Mouse (Mus musculus) hindbrain, embryonic 12.5 days (tissue): ENCODE measurements around the gene Dcun1d1. TPM values are rescaled to one million over a fixed set of nuclear protein-coding genes. Genes with fewer than 3 reads are reported as not detected.

Source experiments
- ATAC-seq: fragments of 200-750 bp; cut with Nextera tagmentation; 2 replicates; pipeline ENCODE4 v1.8.0; 2017; ENCODE audit warnings: moderate TSS enrichment; ENCODE audit not compliant: low FRiP score
- H3K27ac ChIP-seq: fragments of 300-500 bp; sonication (generic); 2 replicates; pipeline ENCODE4 v1.5.1; 2016; ENCODE audit warnings: mild to moderate bottlenecking
- H3K27me3 ChIP-seq: fragments of 300-500 bp; sonication (generic); 2 replicates; pipeline ENCODE4 v1.6.1; 2016; ENCODE audit warnings: mild to moderate bottlenecking
- H3K36me3 ChIP-seq: fragments of 300-500 bp; sonication (generic); 2 replicates; pipeline ENCODE4 v1.6.1; 2016; ENCODE audit warnings: mild to moderate bottlenecking
- H3K4me1 ChIP-seq: fragments of 300-500 bp; sonication (generic); 2 replicates; pipeline ENCODE4 v1.6.1; 2016
- H3K4me2 ChIP-seq: fragments of 300-500 bp; sonication (generic); replicated peaks from 2 replicates; pipeline ENCODE4 v1.6.1; 2016; ENCODE audit warnings: mild to moderate bottlenecking
- H3K4me3 ChIP-seq: fragments of 300-500 bp; sonication (generic); 2 replicates; pipeline ENCODE4 v1.5.1; 2016; ENCODE audit warnings: mild to moderate bottlenecking
- H3K9ac ChIP-seq: fragments of 300-500 bp; sonication (generic); 2 replicates; pipeline ENCODE4 v1.6.1; 2016; ENCODE audit warnings: mild to moderate bottlenecking, moderate library complexity
- H3K9me3 ChIP-seq: fragments of 300-500 bp; sonication (generic); replicated peaks from 2 replicates; pipeline ENCODE4 v1.6.1; 2016; ENCODE audit warnings: mild to moderate bottlenecking
- WGBS: fragments of 180-500 bp; shearing (Covaris S2); methylation state at CpG from one replicate; pipeline ENCODE4 v1.1.7; 2016; 5-methylcytosine and 5-hydroxymethylcytosine counted together
- polyA plus RNA-seq: library from polyadenylated mRNA; unstranded; fragments of >200 nt; fragmentation: Nextera tagmentation; extraction: Ambion mirVana; gene quantifications from 2 replicates; pipeline ENCODE4 v1.2.1, GENCODE M21; 2016

Gene Dcun1d1
- polyA plus RNA-seq, 1 experiment from 2014 or later = 95.3 TPM

GRCm38 (mm10) chr3:35925852-35926251 is 11.4 kb downstream of the Dcun1d1 start:
- H3K4me1 ChIP-seq = peaks cover 7% of the 10 kb centered on the region
- H3K4me2 ChIP-seq = no peak overlapping the region
- H3K4me3 ChIP-seq = no peak overlapping the region
- no peak overlapping the region for H3K27ac ChIP-seq
- H3K36me3 ChIP-seq = no peaks in the 10 kb centered on the region
- H3K9me3 ChIP-seq = no peaks in the 10 kb centered on the region
- no peak for ATAC-seq
- H3K9ac ChIP-seq = no peak overlapping the region
- WGBS = 91% methylated on average over 2 of the region's 2 CpGs
- H3K27me3 ChIP-seq = no peaks in the 10 kb centered on the region

GRCm38 (mm10) chr3:35924007-35924406 is 13.2 kb downstream of the Dcun1d1 start:
- Histone ChIP-seq H3K27ac (no peak overlapping the region), H3K36me3 (no peaks in the 10 kb centered on the region), H3K9me3 (no peaks in the 10 kb centered on the region), H3K27me3 (no peaks in the 10 kb centered on the region), H3K9ac (no peak overlapping the region), H3K4me1 (peaks cover 4% of the 10 kb centered on the region; the same call in 1 of the 2 replicates), H3K4me3 (no peak overlapping the region), H3K4me2 (no peak overlapping the region)
- 85% methylated on average over 3 of the region's 3 CpGs for WGBS
- ATAC-seq = no peak

- no peaks in the 10 kb centered on the region for H3K9me3 ChIP-seq
- no peak overlapping the region for H3K27ac ChIP-seq
- peaks cover 4% of the 10 kb centered on the region; the same call in 1 of the 2 replicates for H3K4me1 ChIP-seq
- 69% methylated on average over 7 of the region's 7 CpGs for WGBS
- H3K27me3 ChIP-seq = no peaks in the 10 kb centered on the region
- no peak overlapping the region for H3K4me3 ChIP-seq
- no peak for ATAC-seq
- H3K4me2 ChIP-seq = no peak overlapping the region
- no peaks in the 10 kb centered on the region for H3K36me3 ChIP-seq
- no peak overlapping the region for H3K9ac ChIP-seq
These were observed 13.8 kb downstream of the Dcun1d1 start for GRCm38 (mm10) chr3:35923495-35923894.

- Histone ChIP-seq H3K36me3 (peaks cover 7% of the 10 kb centered on the region), H3K4me2 (no peak overlapping the region), H3K27me3 (no peaks in the 10 kb centered on the region), H3K4me1 (peaks cover 4% of the 10 kb centered on the region; the same call in 1 of the 2 replicates), H3K9ac (no peak overlapping the region), H3K4me3 (no peak overlapping the region), H3K9me3 (no peaks in the 10 kb centered on the region), H3K27ac (no peak overlapping the region)
- WGBS = 90% methylated on average over 4 of the region's 4 CpGs
- no peak for ATAC-seq
These were observed 14.7 kb downstream of the Dcun1d1 start for GRCm38 (mm10) chr3:35922522-35922921.

- H3K4me3 ChIP-seq = no peak overlapping the region
- peaks cover 2% of the 10 kb centered on the region; the same call in 1 of the 2 replicates for H3K4me1 ChIP-seq
- 87% methylated on average over 3 of the region's 3 CpGs for WGBS
- H3K36me3 ChIP-seq = peaks cover 36% of the 10 kb centered on the region
- no peak overlapping the region for H3K27ac ChIP-seq
- no peak for ATAC-seq
- no peaks in the 10 kb centered on the region; the same call in 1 of the 2 replicates for H3K9me3 ChIP-seq
- no peak overlapping the region for H3K9ac ChIP-seq
- H3K27me3 ChIP-seq = no peaks in the 10 kb centered on the region
- H3K4me2 ChIP-seq = no peak overlapping the region
These were observed 19.0 kb downstream of the Dcun1d1 start for GRCm38 (mm10) chr3:35918229-35918628.

GRCm38 (mm10) chr3:35908982-35909680 is 28.1 kb downstream of the Dcun1d1 start:
- Histone ChIP-seq H3K9me3 (no peaks in the 10 kb centered on the region; the same call in 1 of the 2 replicates), H3K4me2 (no peak overlapping the region), H3K4me1 (no peaks in the 10 kb centered on the region), H3K27me3 (no peaks in the 10 kb centered on the region), H3K9ac (no peak overlapping the region), H3K27ac (no peak overlapping the region), H3K4me3 (no peak overlapping the region), H3K36me3 (peaks cover 22% of the 10 kb centered on the region)
- WGBS = 88% methylated on average over 7 of the region's 7 CpGs
- ATAC-seq = no peak

- WGBS = 92% methylated on average over 5 of the region's 5 CpGs
- no peaks in the 10 kb centered on the region for H3K4me1 ChIP-seq
- H3K36me3 ChIP-seq = peaks cover 31% of the 10 kb centered on the region
These were observed 36.6 kb downstream of the Dcun1d1 start for GRCm38 (mm10) chr3:35900555-35901204.

GRCm38 (mm10) chr3:35899109-35899508 is 38.1 kb downstream of the Dcun1d1 start:
- no peak for ATAC-seq
- 92% methylated on average over 3 of the region's 3 CpGs for WGBS
- H3K4me3 ChIP-seq = no peak overlapping the region
- no peak overlapping the region for H3K27ac ChIP-seq
- no peak overlapping the region for H3K4me2 ChIP-seq
- H3K9me3 ChIP-seq = no peaks in the 10 kb centered on the region
- H3K36me3 ChIP-seq = peaks cover 31% of the 10 kb centered on the region
- H3K27me3 ChIP-seq = no peaks in the 10 kb centered on the region
- no peak overlapping the region for H3K9ac ChIP-seq
- H3K4me1 ChIP-seq = no peaks in the 10 kb centered on the region

More at GRCm38 (mm10) chr3:35900555-35901204, 36.6 kb downstream of the Dcun1d1 start:
- Histone ChIP-seq H3K27me3 (no peaks in the 10 kb centered on the region), H3K4me3 (no peak overlapping the region), H3K9ac (no peak overlapping the region), H3K9me3 (no peaks in the 10 kb centered on the region), H3K4me2 (no peak overlapping the region), H3K27ac (no peak overlapping the region)
- no peak for ATAC-seq

- no peak overlapping the region for H3K4me2 ChIP-seq
- H3K36me3 ChIP-seq = peaks cover 31% of the 10 kb centered on the region
- H3K4me3 ChIP-seq = no peak overlapping the region
- H3K27me3 ChIP-seq = no peaks in the 10 kb centered on the region
- no peak overlapping the region for H3K9ac ChIP-seq
- no peaks in the 10 kb centered on the region for H3K4me1 ChIP-seq
- no peaks in the 10 kb centered on the region for H3K9me3 ChIP-seq
- no peak overlapping the region for H3K27ac ChIP-seq
- WGBS = 99% methylated on average over 2 of the region's 2 CpGs
- ATAC-seq = no peak
These were observed 39.3 kb downstream of the Dcun1d1 start for GRCm38 (mm10) chr3:35897900-35898299.

- no peak overlapping the region for H3K4me3 ChIP-seq
- 87% methylated on average over 5 of the region's 5 CpGs for WGBS
- H3K27ac ChIP-seq = no peak overlapping the region
- no peak for ATAC-seq
- no peaks in the 10 kb centered on the region for H3K9me3 ChIP-seq
- H3K4me1 ChIP-seq = no peaks in the 10 kb centered on the region
- no peak overlapping the region for H3K9ac ChIP-seq
- H3K27me3 ChIP-seq = no peaks in the 10 kb centered on the region
- H3K36me3 ChIP-seq = peaks cover 23% of the 10 kb centered on the region
- H3K4me2 ChIP-seq = no peak overlapping the region
These were observed 44.1 kb downstream of the Dcun1d1 start for GRCm38 (mm10) chr3:35893156-35893555.

GRCm38 (mm10) chr3:35891123-35891522 is 46.1 kb downstream of the Dcun1d1 start:
- WGBS = 97% methylated on average over 4 of the region's 4 CpGs
- H3K4me2 ChIP-seq = no peak overlapping the region
- no peaks in the 10 kb centered on the region for H3K9me3 ChIP-seq
- H3K9ac ChIP-seq = no peak overlapping the region
- no peaks in the 10 kb centered on the region for H3K4me1 ChIP-seq
- H3K4me3 ChIP-seq = no peak overlapping the region
- H3K27ac ChIP-seq = no peak overlapping the region
- H3K27me3 ChIP-seq = no peaks in the 10 kb centered on the region
- no peak for ATAC-seq
- H3K36me3 ChIP-seq = peaks cover 16% of the 10 kb centered on the region

GRCm38 (mm10) chr3:35889531-35889930 is 47.7 kb downstream of the Dcun1d1 start:
- Histone ChIP-seq H3K9me3 (no peaks in the 10 kb centered on the region), H3K4me3 (no peak overlapping the region), H3K4me1 (no peaks in the 10 kb centered on the region), H3K9ac (no peak overlapping the region), H3K4me2 (no peak overlapping the region), H3K27ac (no peak overlapping the region), H3K27me3 (no peaks in the 10 kb centered on the region), H3K36me3 (peaks cover 16% of the 10 kb centered on the region)
- WGBS = 97% methylated on average over 2 of the region's 2 CpGs
- ATAC-seq = no peak

GRCm38 (mm10) chr3:35883267-35883666 is 54.0 kb downstream of the Dcun1d1 start:
- Histone ChIP-seq H3K4me2 (no peak overlapping the region), H3K27me3 (no peaks in the 10 kb centered on the region)
- ATAC-seq = no peak

More at GRCm38 (mm10) chr3:35883267-35883666, 54.0 kb downstream of the Dcun1d1 start:
- Histone ChIP-seq H3K4me3 (no peak overlapping the region), H3K27ac (no peak overlapping the region), H3K9ac (no peak overlapping the region), H3K4me1 (no peaks in the 10 kb centered on the region), H3K36me3 (no peaks in the 10 kb centered on the region), H3K9me3 (no peaks in the 10 kb centered on the region)
